16 mouse cellular contexts compared by ENCODE assay signal in the genomic region with DNA sequence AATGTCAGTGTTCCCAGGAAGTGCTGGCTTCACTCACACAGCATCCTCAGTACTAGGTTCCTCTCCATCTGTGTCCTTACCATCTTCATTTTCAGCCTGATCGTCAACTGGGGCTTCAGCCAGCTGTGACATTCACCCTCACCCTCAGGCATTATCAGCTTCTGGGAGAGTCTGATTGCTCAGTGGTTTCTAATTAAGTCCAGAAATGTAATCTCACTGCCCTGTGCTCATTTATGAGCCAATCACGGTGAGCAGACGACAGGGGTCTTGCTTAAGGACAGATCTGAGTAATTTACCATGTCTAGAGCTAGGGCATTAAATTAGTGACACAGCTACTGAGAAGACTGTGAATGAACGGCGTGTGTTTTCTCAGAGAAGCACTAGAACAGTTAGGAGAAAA.
DNase-seq lines count a peak whose midpoint lies in the region; ATAC-seq and TF ChIP-seq lines count a peak whose summit lies in the region.
"Had no signal": no experiment of that assay in that cellular context is flagged by ENCODE, and none has a peak within 500 bp of the region (broad histone marks: within the 10 kb centered on the region; RNA-seq: fewer than 3 reads in every experiment).

No protein-coding gene starts in this region.

- no peaks in the 10 kb centered on the region for H3K27me3 ChIP-seq in midbrain, embryonic 11.5 days (ENCODE audit: control insufficient read depth, insufficient read depth, low read length)
- no peaks in the 10 kb centered on the region for H3K27me3 ChIP-seq in midbrain, embryonic 16.5 days (ENCODE audit: control insufficient read depth, insufficient read depth, low read depth, low read length)
- no peaks in the 10 kb centered on the region for H3K27me3 ChIP-seq in hindbrain, embryonic 12.5 days
- H3K27me3 ChIP-seq in midbrain, postnatal 0 days (ENCODE audit: insufficient read depth, low read length) = peaks cover 4% of the 10 kb centered on the region; the same call in 1 of the 2 replicates
- no peaks in the 10 kb centered on the region for H3K27me3 ChIP-seq in liver, embryonic 11.5 days (replicated peaks; ENCODE audit: control insufficient read depth, insufficient read depth, low read length)
- H3K27me3 ChIP-seq: intestine, embryonic 15.5 days had no signal

- 60% methylated on average over 5 of the region's 5 CpGs for WGBS in midbrain, embryonic 11.5 days
- WGBS in midbrain, embryonic 16.5 days = 28% methylated on average over 5 of the region's 5 CpGs
- 45% methylated on average over 5 of the region's 5 CpGs for WGBS in hindbrain, embryonic 12.5 days
- WGBS in midbrain, postnatal 0 days = 25% methylated on average over 5 of the region's 5 CpGs
- whole genome bisulfite sequencing in liver, embryonic 11.5 days = 54% methylated on average over 5 of the region's 5 CpGs

- H3K4me3 ChIP-seq in midbrain, embryonic 11.5 days (ENCODE audit: low read depth, low read length) = no peak overlapping the region
- no peak overlapping the region for H3K4me3 ChIP-seq in midbrain, embryonic 16.5 days (ENCODE audit: low read depth, low read length)
- H3K4me3 ChIP-seq in hindbrain, embryonic 12.5 days = no peak overlapping the region
- no peak overlapping the region for H3K4me3 ChIP-seq in midbrain, postnatal 0 days (ENCODE audit: low read depth, low read length)
- H3K4me3 ChIP-seq in liver, embryonic 11.5 days (ENCODE audit: low read depth, low read length) = no peak overlapping the region
- H3K4me3 ChIP-seq: intestine, embryonic 15.5 days had no signal

- TF ChIP-seq CTCF in midbrain, postnatal 0 days (IDR thresholded peaks at IDR 0.05) = no peak

- ATAC-seq in midbrain, embryonic 11.5 days (ENCODE audit: low FRiP score) = peak; percentile 55; the same call in 1 of the 2 replicates
- ATAC-seq in midbrain, embryonic 16.5 days = no peak; the same call in 1 of the 2 replicates
- peak; percentile 81 for ATAC-seq in hindbrain, embryonic 12.5 days (ENCODE audit: low FRiP score)
- ATAC-seq in midbrain, postnatal 0 days (ENCODE audit: low FRiP score) = no peak
- no peak for ATAC-seq in liver, embryonic 11.5 days (replicated peaks; ENCODE audit: low FRiP score)
- ATAC-seq: forebrain, embryonic 16.5 days; intestine, embryonic 15.5 days had no signal

- no peaks in the 10 kb centered on the region for H3K4me1 ChIP-seq in midbrain, embryonic 11.5 days (ENCODE audit: control insufficient read depth, insufficient read depth, low read length)
- no peaks in the 10 kb centered on the region for H3K4me1 ChIP-seq in midbrain, embryonic 16.5 days (ENCODE audit: control insufficient read depth, insufficient read depth, low read length)
- 0 out of 2 replicates have a peak, but pooled peaks cover 3% of the 10 kb centered on the region for H3K4me1 ChIP-seq in hindbrain, embryonic 12.5 days
- no peaks in the 10 kb centered on the region for H3K4me1 ChIP-seq in midbrain, postnatal 0 days (ENCODE audit: insufficient read depth, low read length)
- H3K4me1 ChIP-seq in liver, embryonic 11.5 days (replicated peaks; ENCODE audit: control insufficient read depth, insufficient read depth, low read length) = no peaks in the 10 kb centered on the region
- H3K4me1 ChIP-seq: intestine, embryonic 15.5 days had no signal

- H3K4me2 ChIP-seq in midbrain, embryonic 11.5 days = no peak overlapping the region
- no peak overlapping the region for H3K4me2 ChIP-seq in midbrain, embryonic 16.5 days (ENCODE audit: low read length)
- no peak overlapping the region for H3K4me2 ChIP-seq in hindbrain, embryonic 12.5 days (replicated peaks)
- H3K4me2 ChIP-seq in midbrain, postnatal 0 days (ENCODE audit: low read depth, low read length, poor library complexity, severe bottlenecking) = no peak overlapping the region
- no peak overlapping the region for H3K4me2 ChIP-seq in liver, embryonic 11.5 days
- H3K4me2 ChIP-seq: intestine, embryonic 15.5 days had no signal

- peak; percentile 7 for DNase-seq in cerebellum, adult 9-10 months
- no peak for DNase-seq in cerebellum, postnatal 25 days
- no peak for DNase-seq in midbrain, embryonic 11.5 days (ENCODE audit: low spot score, missing footprints)
- DNase-seq in midbrain, postnatal 0 days (ENCODE audit: low spot score) = peak; percentile 30
- DNase-seq in adrenal gland, postnatal 36 days = no peak
- no peak for DNase-seq in liver, embryonic 11.5 days (ENCODE audit: low spot score)
- DNase-seq: adrenal gland, postnatal 14 days; heart, postnatal 10 days; kidney, postnatal 10 days; layer of hippocampus, adult 9-11 months; thymus, postnatal 25 days had no signal

- H3K9me3 ChIP-seq in midbrain, embryonic 11.5 days (ENCODE audit: control insufficient read depth, low read length) = no peaks in the 10 kb centered on the region
- no peaks in the 10 kb centered on the region for H3K9me3 ChIP-seq in midbrain, embryonic 16.5 days (replicated peaks; ENCODE audit: control insufficient read depth, low read length, poor library complexity, severe bottlenecking)
- no peaks in the 10 kb centered on the region for H3K9me3 ChIP-seq in hindbrain, embryonic 12.5 days (replicated peaks)
- H3K9me3 ChIP-seq in midbrain, postnatal 0 days (ENCODE audit: low read length) = no peaks in the 10 kb centered on the region
- H3K9me3 ChIP-seq in liver, embryonic 11.5 days (ENCODE audit: control insufficient read depth, low read length) = no peaks in the 10 kb centered on the region
- H3K9me3 ChIP-seq: intestine, embryonic 15.5 days had no signal

- H3K9ac ChIP-seq in midbrain, embryonic 11.5 days (ENCODE audit: low read length) = no peak overlapping the region
- no peak overlapping the region for H3K9ac ChIP-seq in midbrain, embryonic 16.5 days (ENCODE audit: low read depth, low read length)
- H3K9ac ChIP-seq in hindbrain, embryonic 12.5 days = no peak overlapping the region
- H3K9ac ChIP-seq in midbrain, postnatal 0 days (replicated peaks; ENCODE audit: low read length, poor library complexity, severe bottlenecking) = no peak overlapping the region
- H3K9ac ChIP-seq in liver, embryonic 11.5 days (ENCODE audit: low read depth, low read length) = no peak overlapping the region
- H3K9ac ChIP-seq: intestine, embryonic 15.5 days had no signal

- H3K27ac ChIP-seq in midbrain, embryonic 11.5 days (ENCODE audit: low read depth, low read length) = no peak overlapping the region
- H3K27ac ChIP-seq in midbrain, embryonic 16.5 days (ENCODE audit: low read length) = no peak overlapping the region
- H3K27ac ChIP-seq in hindbrain, embryonic 12.5 days = no peak overlapping the region
- no peak overlapping the region for H3K27ac ChIP-seq in midbrain, postnatal 0 days (ENCODE audit: low read depth, low read length)
- H3K27ac ChIP-seq in liver, embryonic 11.5 days (ENCODE audit: low read depth, low read length) = no peak overlapping the region
- H3K27ac ChIP-seq: intestine, embryonic 15.5 days; stomach, postnatal 0 days had no signal

- H3K36me3 ChIP-seq in midbrain, embryonic 11.5 days (ENCODE audit: control insufficient read depth, insufficient read depth, low read length) = no peaks in the 10 kb centered on the region
- no peaks in the 10 kb centered on the region for H3K36me3 ChIP-seq in midbrain, embryonic 16.5 days (ENCODE audit: control insufficient read depth, insufficient read depth, low read length)
- no peaks in the 10 kb centered on the region for H3K36me3 ChIP-seq in hindbrain, embryonic 12.5 days
- no peaks in the 10 kb centered on the region for H3K36me3 ChIP-seq in midbrain, postnatal 0 days (ENCODE audit: insufficient read depth, low read length)
- H3K36me3 ChIP-seq in liver, embryonic 11.5 days (ENCODE audit: control insufficient read depth, insufficient read depth, low read length) = no peaks in the 10 kb centered on the region
- H3K36me3 ChIP-seq: intestine, embryonic 15.5 days had no signal

Comparison
In these comparisons a context has a peak if more than half of its experiments do, and no peak if none do; other contexts are left out.
1. DNase-seq: peak in cerebellum, adult 9-10 months (single experiment) and midbrain, postnatal 0 days (single experiment); none in cerebellum, postnatal 25 days (0 of 2), midbrain, embryonic 11.5 days (single experiment), adrenal gland, postnatal 36 days (0 of 2) and liver, embryonic 11.5 days (single experiment).
2. ATAC-seq: peak in midbrain, embryonic 11.5 days (single experiment) and hindbrain, embryonic 12.5 days (single experiment); none in midbrain, embryonic 16.5 days (single experiment), midbrain, postnatal 0 days (single experiment) and liver, embryonic 11.5 days (single experiment).